Mouse (Mus musculus) gastrocnemius, postnatal 36 days (tissue): ENCODE measurements around the gene Aox3. TPM values are rescaled to one million over a fixed set of nuclear protein-coding genes. Genes with fewer than 3 reads are reported as not detected.

Experiments
- DNase-seq, 2 experiments: peaks; one replicate each; pipeline ENCODE4 v3.0.0; 2022
- intact Hi-C: fragments of 180-260 bp; cut with DNase I; formaldehyde crosslinking; loops from one replicate; pipeline ENCODE4 v1.15.1; 2025
- long read RNA-seq, 2 experiments: library from polyadenylated mRNA; stranded (forward); transcript quantifications; one replicate each; pipeline ENCODE4 v2.0.0; 2021
- total RNA-seq, 2 experiments: library from RNA; stranded (reverse); gene quantifications; 2 replicates each; pipeline ENCODE4 v1.2.3; 2021

Aox3 gene
- under 1 TPM; 0.12 to 0.15 TPM for total RNA-seq
- long read RNA-seq, experiment 1: 0 reads
- long read RNA-seq, experiment 2: 0 reads

- peak; percentile 67 to 75 for DNase-seq
- intact Hi-C loops: no loop called here
Observed at GRCm38 (mm10) chr1:58112880-58113279, at the start of gene Aox3. TSS of gene Aox3 (plus strand) at chr1:58113130.

- DNase-seq: no peak
- intact Hi-C loops: no loop called here
Observed at GRCm38 (mm10) chr1:58065151-58065550, 47.8 kb upstream of the Aox3 start.

GRCm38 (mm10) chr1:58065606-58066005, 47.3 kb upstream of the Aox3 start:
- intact Hi-C loops: no loop called here
- DNase-seq: peak in 1 of 2 experiments; percentile 19

GRCm38 (mm10) chr1:58069181-58069580, 43.7 kb upstream of the Aox3 start:
- intact Hi-C loops: no loop called here
- no peak for DNase-seq

- DNase-seq: no peak
- intact Hi-C loops: no loop called here
Observed at GRCm38 (mm10) chr1:58070091-58070490, 42.8 kb upstream of the Aox3 start.

GRCm38 (mm10) chr1:58071006-58071405, 41.9 kb upstream of the Aox3 start:
- no peak for DNase-seq
- intact Hi-C loops: no loop called here

- intact Hi-C loops: no loop called here
- DNase-seq: no peak
Observed at GRCm38 (mm10) chr1:58071509-58071908, 41.4 kb upstream of the Aox3 start.

- intact Hi-C loops: no loop called here
- no peak for DNase-seq
Observed at GRCm38 (mm10) chr1:58072416-58072815, 40.5 kb upstream of the Aox3 start.

GRCm38 (mm10) chr1:58072991-58073730, 39.8 kb upstream of the Aox3 start:
- intact Hi-C loops: no loop called here
- no peak for DNase-seq

- intact Hi-C loops: no loop called here
- DNase-seq: no peak
Observed at GRCm38 (mm10) chr1:58074266-58074665, 38.7 kb upstream of the Aox3 start.

- intact Hi-C loops: no loop called here
- no peak for DNase-seq
Observed at GRCm38 (mm10) chr1:58077882-58078281, 35.0 kb upstream of the Aox3 start.

GRCm38 (mm10) chr1:58078390-58078789, 34.5 kb upstream of the Aox3 start:
- no peak for DNase-seq
- intact Hi-C loops: no loop called here

- intact Hi-C loops: no loop called here
- no peak for DNase-seq
Observed at GRCm38 (mm10) chr1:58079689-58080088, 33.2 kb upstream of the Aox3 start.

- intact Hi-C loops: no loop called here
- no peak for DNase-seq
Observed at GRCm38 (mm10) chr1:58080446-58080845, 32.5 kb upstream of the Aox3 start.

GRCm38 (mm10) chr1:58081356-58081755, 31.6 kb upstream of the Aox3 start:
- DNase-seq: no peak
- intact Hi-C loops: no loop called here

- intact Hi-C loops: no loop called here
- DNase-seq: peak in 1 of 2 experiments; percentile 23
Observed at GRCm38 (mm10) chr1:58089316-58089715, 23.6 kb upstream of the Aox3 start.

GRCm38 (mm10) chr1:58090191-58090590, 22.7 kb upstream of the Aox3 start:
- DNase-seq: no peak
- intact Hi-C loops: no loop called here

GRCm38 (mm10) chr1:58091213-58091612, 21.7 kb upstream of the Aox3 start:
- intact Hi-C loops: no loop called here
- DNase-seq: no peak

GRCm38 (mm10) chr1:58091992-58092560, 20.9 kb upstream of the Aox3 start:
- intact Hi-C loops: no loop called here
- no peak for DNase-seq

GRCm38 (mm10) chr1:58097338-58097737, 15.6 kb upstream of the Aox3 start:
- DNase-seq: no peak
- intact Hi-C loops: no loop called here

- DNase-seq: no peak
- intact Hi-C loops: no loop called here
Observed at GRCm38 (mm10) chr1:58099119-58099518, 13.8 kb upstream of the Aox3 start.

GRCm38 (mm10) chr1:58101531-58102146, 11.3 kb upstream of the Aox3 start:
- intact Hi-C loops: no loop called here
- no peak for DNase-seq
